Mouse (Mus musculus): ENCODE data around the gene Ifna16.

DNA sequence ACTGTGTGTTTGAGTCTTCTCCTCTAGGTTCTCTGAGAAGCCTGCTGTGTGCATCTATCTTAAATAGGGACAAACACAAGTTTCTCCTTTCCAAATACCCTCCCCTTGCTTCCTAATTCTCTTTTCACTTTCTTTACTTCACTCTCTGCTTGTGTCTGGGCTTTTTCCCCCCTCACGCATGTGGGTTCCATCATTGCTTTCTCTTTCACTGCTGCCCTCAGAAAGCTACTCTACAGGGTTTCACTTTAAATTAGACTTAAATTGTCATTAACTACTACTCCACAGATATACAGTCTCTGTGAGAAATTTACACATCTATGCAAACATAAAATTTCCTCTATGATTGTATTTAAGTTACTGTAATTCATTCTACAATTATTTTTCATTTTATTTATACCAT lies 7.1 kb upstream of the Ifna16 start, which contains the start of gene Ifna2:
- TF ChIP-seq POLR2A (IDR thresholded peaks at IDR 0.05; ENCODE audit: insufficient read depth, low read length) (no peak), CTCF (IDR thresholded peaks at IDR 0.05; ENCODE audit: low read depth, low read length) (no peak), EP300 (IDR thresholded peaks at IDR 0.05; ENCODE audit: insufficient read depth, low read depth, low read length) (no peak)
